Mouse (Mus musculus) liver, embryonic 14.5 days (tissue): ENCODE data around the gene Spty2d1. TPM values are rescaled to one million over a fixed set of nuclear protein-coding genes. Genes with fewer than 3 reads are reported as not detected.
A peak's percentile ranks its signal among the peaks of the same experiment; 100 is the strongest.

Source experiments
- ATAC-seq: fragments of 200-750 bp; cut with Nextera tagmentation; 2 replicates; pipeline ENCODE4 v1.8.0; 2017; ENCODE audit warnings: moderate number of reproducible peaks, mild to moderate bottlenecking, moderate library complexity; ENCODE audit not compliant: insufficient read depth
- DNase-seq, 3 experiments: peaks; one replicate each; pipeline ENCODE4 v3.0.0-alpha.2; 2012 to 2013; ENCODE audit warnings: low read depth in 3 of 3, low spot score in 3 of 3
- H3K27ac ChIP-seq: fragments of 300-500 bp; sonication (generic); 2 replicates; pipeline ENCODE4 v1.5.1; 2014; ENCODE audit warnings: moderate library complexity, mild to moderate bottlenecking, control low read depth, inconsistent platforms
- H3K27me3 ChIP-seq: fragments of 300-500 bp; sonication (generic); 2 replicates; pipeline ENCODE4 v1.6.1; 2014; ENCODE audit warnings: mild to moderate bottlenecking, low read length, moderate library complexity; ENCODE audit not compliant: control insufficient read depth, insufficient read depth
- H3K36me3 ChIP-seq: fragments of 300-500 bp; sonication (generic); replicated peaks from 2 replicates; pipeline ENCODE4 v1.6.1; 2014; ENCODE audit warnings: low read depth; ENCODE audit not compliant: control insufficient read depth, insufficient read depth
- H3K4me1 ChIP-seq, 2 experiments: fragments of 200-500 bp in 1 of 2; fragments of 300-500 bp in 1 of 2; sonication (generic) in 1 of 2; replicated peaks; 2 replicates each; pipeline ENCODE4 v1.6.1; 2012 to 2014; ENCODE audit warnings: antibody characterized with exemption in 1 of 2, inconsistent platforms in 1 of 2, low read length in 1 of 2; ENCODE audit not compliant: control insufficient read depth in 2 of 2, insufficient read depth in 2 of 2
- H3K4me2 ChIP-seq: fragments of 300-500 bp; sonication (generic); 2 replicates; pipeline ENCODE4 v1.6.1; 2014; ENCODE audit warnings: low read depth, mild to moderate bottlenecking, control low read depth, moderate library complexity
- H3K4me3 ChIP-seq, 2 experiments: fragments of 200-500 bp in 1 of 2; fragments of 300-500 bp in 1 of 2; sonication (generic) in 1 of 2; 2 replicates each; pipeline ENCODE4 v1.5.1; 2012 to 2014; ENCODE audit warnings: low read depth in 2 of 2, low read length in 2 of 2, mild to moderate bottlenecking in 2 of 2, control low read depth in 1 of 2, inconsistent platforms in 1 of 2, moderate library complexity in 1 of 2; ENCODE audit not compliant: insufficient read depth in 1 of 2
- H3K9ac ChIP-seq: fragments of 300-500 bp; sonication (generic); replicated peaks from 2 replicates; pipeline ENCODE4 v1.6.1; 2014; ENCODE audit warnings: mild to moderate bottlenecking, control low read depth, moderate library complexity
- H3K9me3 ChIP-seq: fragments of 300-500 bp; sonication (generic); 2 replicates; pipeline ENCODE4 v1.6.1; 2016; ENCODE audit warnings: low read length, mixed read lengths; ENCODE audit not compliant: control insufficient read depth
- CTCF ChIP-seq: IDR thresholded peaks from 2 replicates; pipeline ENCODE4 v1.5.1; 2016; ENCODE audit warnings: antibody characterized with exemption, low read depth, control low read depth
- EP300 ChIP-seq: IDR thresholded peaks from 2 replicates; pipeline ENCODE4 v1.6.1; 2016; ENCODE audit warnings: antibody characterized with exemption, low read depth
- WGBS: fragments of 180-500 bp; shearing (Covaris S2); extraction: QIAGEN DNeasy Blood & Tissue Kit; methylation state at CpG from one replicate; pipeline ENCODE4 v1.1.7; 2014; ENCODE audit not compliant: insufficient replicate concordance; 5-methylcytosine and 5-hydroxymethylcytosine counted together
- polyA plus RNA-seq, 2 experiments: library from polyadenylated mRNA; depleted of rRNA in 1 of 2; stranded (reverse) in 1 of 2; unstranded in 1 of 2; fragments of >200 nt; fragmentation: Nextera tagmentation in 1 of 2; extraction: Ambion mirVana in 1 of 2; gene quantifications; 2 replicates each; pipeline versions ENCODE4 v1.2.1 to v1.2.3; 2012 to 2014

Spty2d1 gene
- polyA plus RNA-seq, 2 experiments: 5.9 to 10.1 TPM

DNA sequence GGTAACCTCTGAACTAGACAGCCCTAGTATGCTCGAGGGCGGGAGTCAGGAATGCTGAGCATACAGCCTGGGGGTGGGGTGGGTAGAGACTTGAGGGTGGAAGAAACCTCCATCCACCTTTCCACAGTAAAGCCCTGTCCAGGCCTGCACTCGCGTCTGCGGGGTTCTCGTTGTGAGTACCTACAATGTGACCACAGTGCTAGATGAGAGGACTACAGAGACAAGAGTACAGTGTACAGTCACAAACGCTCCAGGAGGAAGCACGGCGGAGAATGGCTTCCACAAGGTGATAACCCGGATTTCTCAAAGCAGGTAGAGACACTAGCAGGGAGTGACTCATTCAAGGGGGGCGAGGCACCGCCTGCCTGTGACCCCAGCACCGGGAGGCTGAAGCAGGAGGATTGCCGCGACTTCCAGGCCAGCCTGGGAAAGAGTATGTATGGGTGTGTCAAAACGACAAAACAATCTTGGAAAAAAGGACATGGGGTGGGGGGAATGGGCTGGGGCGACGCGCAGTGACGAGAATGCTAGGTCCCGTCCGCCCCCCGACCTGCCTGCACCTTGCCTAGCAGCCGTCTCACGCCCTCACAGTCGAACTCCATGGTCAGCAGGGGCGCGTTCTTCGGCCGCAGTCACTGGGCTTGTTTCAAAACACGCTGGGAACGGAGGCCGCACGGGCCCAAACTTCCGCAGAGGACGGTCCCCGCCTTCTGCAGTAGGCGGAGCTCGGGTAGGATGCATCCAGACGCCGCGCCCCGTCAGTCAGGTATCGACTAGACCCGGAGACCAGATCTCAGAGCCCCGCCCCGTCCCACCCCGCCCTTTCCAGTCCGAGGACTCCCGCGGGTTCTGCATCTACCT, 50.1 kb downstream of the Spty2d1 start, which contains the start of gene Uevld:
Uevld (minus strand) TSS at position 697 of the 861 bp plus-strand sequence.
- Histone ChIP-seq H3K9ac (peak within 1 kb of the TSS; percentile 93), H3K9me3 (no peaks in the 10 kb centered on the region), H3K4me3 (peak within 1 kb of the TSS; percentile 75 to 96), H3K27me3 (no peaks in the 10 kb centered on the region; the same call in 1 of the 2 replicates), H3K27ac (peak within 1 kb of the TSS; percentile 56), H3K4me2 (peak within 1 kb of the TSS; percentile 93), H3K4me1 (peaks cover 10% of the 10 kb centered on the region in 2 experiments), H3K36me3 (peaks cover 8% of the 10 kb centered on the region)
- TF ChIP-seq CTCF: peak; percentile 48
- no peak for TF ChIP-seq EP300
- peak; percentile 97 for ATAC-seq
- DNase-seq: peak; percentile 91 to 92 (median 91)
- WGBS: under 1% methylated on average over 51 of the region's 51 CpGs

Other genes with a start within 250 kb of the Spty2d1 start
- 5.3 and 6.3 TPM in 2 replicates for gene Hps5, start 212.3 kb downstream of the Spty2d1 start, polyA plus RNA-seq (2012; rRNA removed)
- gene Hps5, start 212.3 kb downstream of the Spty2d1 start, polyA plus RNA-seq (2014; fragmentation: Nextera tagmentation; extraction: Ambion mirVana): 4.1 and 4.3 TPM in 2 replicates
- gene Gtf2h1, start 212.3 kb downstream of the Spty2d1 start, polyA plus RNA-seq (2012; rRNA removed): 8.1 and 13.4 TPM in 2 replicates
- gene Gtf2h1, start 212.3 kb downstream of the Spty2d1 start, polyA plus RNA-seq (2014; fragmentation: Nextera tagmentation; extraction: Ambion mirVana): 27.8 and 33.1 TPM in 2 replicates
- gene Ldha, start 166.9 kb downstream of the Spty2d1 start, polyA plus RNA-seq (2012; rRNA removed): 339 and 356 TPM in 2 replicates
- 1,026 and 1,104 TPM in 2 replicates for gene Ldha, start 166.9 kb downstream of the Spty2d1 start, polyA plus RNA-seq (2014; fragmentation: Nextera tagmentation; extraction: Ambion mirVana)
- 0.11 and 0.17 TPM in 2 replicates for gene Ldhc, start 147.2 kb downstream of the Spty2d1 start, polyA plus RNA-seq (2012; rRNA removed)
- gene Ldhc, start 147.2 kb downstream of the Spty2d1 start, polyA plus RNA-seq (2014; fragmentation: Nextera tagmentation; extraction: Ambion mirVana): 0.09 and 0.21 TPM in 2 replicates
- gene Tsg101, start 88.4 kb downstream of the Spty2d1 start, polyA plus RNA-seq (2012; rRNA removed): 18.8 and 21.2 TPM in 2 replicates
- gene Tsg101, start 88.4 kb downstream of the Spty2d1 start, polyA plus RNA-seq (2014; fragmentation: Nextera tagmentation; extraction: Ambion mirVana): 62.1 and 67.3 TPM in 2 replicates
- gene Uevld, start 49.9 kb downstream of the Spty2d1 start, polyA plus RNA-seq (2012; rRNA removed): 2.8 and 3.9 TPM in 2 replicates
- gene Uevld, start 49.9 kb downstream of the Spty2d1 start, polyA plus RNA-seq (2014; fragmentation: Nextera tagmentation; extraction: Ambion mirVana): 5.8 and 6.4 TPM in 2 replicates
- not detected in 2 replicates for gene Gm9999, start 24.8 kb downstream of the Spty2d1 start, polyA plus RNA-seq (2012; rRNA removed)
- not detected in 2 replicates for gene Gm9999, start 24.8 kb downstream of the Spty2d1 start, polyA plus RNA-seq (2014; fragmentation: Nextera tagmentation; extraction: Ambion mirVana)
- 12.6 and 14.8 TPM in 2 replicates for gene Tmem86a, start 42.2 kb upstream of the Spty2d1 start, polyA plus RNA-seq (2012; rRNA removed)
- 16.6 and 16.9 TPM in 2 replicates for gene Tmem86a, start 42.2 kb upstream of the Spty2d1 start, polyA plus RNA-seq (2014; fragmentation: Nextera tagmentation; extraction: Ambion mirVana)
- 0.16 TPM in 1 of 2 replicates, not detected in the other for gene Ptpn5, start 125.3 kb upstream of the Spty2d1 start, polyA plus RNA-seq (2012; rRNA removed)
- not detected in 2 replicates for gene Ptpn5, start 125.3 kb upstream of the Spty2d1 start, polyA plus RNA-seq (2014; fragmentation: Nextera tagmentation; extraction: Ambion mirVana)
- gene Mrgpra6, start 196.5 kb upstream of the Spty2d1 start, polyA plus RNA-seq (2012; rRNA removed): not detected in 2 replicates
- not detected in 2 replicates for gene Mrgpra6, start 196.5 kb upstream of the Spty2d1 start, polyA plus RNA-seq (2014; fragmentation: Nextera tagmentation; extraction: Ambion mirVana)
- not detected in 2 replicates for gene Mrgpra9, start 244.4 kb upstream of the Spty2d1 start, polyA plus RNA-seq (2012; rRNA removed)
- not detected in 2 replicates for gene Mrgpra9, start 244.4 kb upstream of the Spty2d1 start, polyA plus RNA-seq (2014; fragmentation: Nextera tagmentation; extraction: Ambion mirVana)